Mouse (Mus musculus) T-helper 2 cell (primary cell): Measurements from ENCODE around the gene Parp9.
"Not testable (repeated sequence)": the region's sequence is repeated elsewhere in the genome, so short reads cannot be mapped to it uniquely, and the experiment has no call there.

Source experiments
- in situ Hi-C: fragments of 300-600 bp; cut with MboI, MseI; formaldehyde crosslinking; loops from one replicate; pipeline ENCODE4 v1.15.1; 2025; ENCODE audit warnings: high pct_unique_total_duplicates

Gene Parp9

GRCm38 (mm10) chr16:35938211-35939151, at the start of gene Parp9, which contains the start of gene Dtx3l:
Parp9 (plus strand) TSS chr16:35938470.
Dtx3l (minus strand) TSS chr16:35939151.
- in situ Hi-C loops: loop anchor here (10.0 to 25.0 kb wide), 2 partner anchors 64 to 1251 kb away; partner anchors contain the start of genes Ccdc14 and Parp14

DNA sequence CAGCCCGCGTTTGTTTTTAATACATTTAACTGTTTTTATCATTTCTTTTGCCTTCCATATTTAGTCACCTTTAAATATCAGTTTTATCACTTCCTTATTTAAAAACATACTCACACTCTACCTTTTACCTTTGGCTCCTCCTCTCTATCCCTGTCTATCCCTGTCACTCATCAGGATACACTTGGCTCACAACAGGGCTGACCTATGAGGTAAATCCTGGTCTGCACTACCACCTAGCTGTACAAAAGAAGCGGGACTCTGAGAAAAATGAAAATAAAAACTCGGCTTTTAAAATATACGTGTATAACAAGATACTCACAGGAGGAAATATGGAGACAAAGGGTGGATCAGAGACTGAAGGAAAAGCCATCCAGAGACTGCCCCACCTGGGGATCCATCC, 49.4 kb upstream of the Parp9 start:
- in situ Hi-C loops: no loop called here

DNA sequence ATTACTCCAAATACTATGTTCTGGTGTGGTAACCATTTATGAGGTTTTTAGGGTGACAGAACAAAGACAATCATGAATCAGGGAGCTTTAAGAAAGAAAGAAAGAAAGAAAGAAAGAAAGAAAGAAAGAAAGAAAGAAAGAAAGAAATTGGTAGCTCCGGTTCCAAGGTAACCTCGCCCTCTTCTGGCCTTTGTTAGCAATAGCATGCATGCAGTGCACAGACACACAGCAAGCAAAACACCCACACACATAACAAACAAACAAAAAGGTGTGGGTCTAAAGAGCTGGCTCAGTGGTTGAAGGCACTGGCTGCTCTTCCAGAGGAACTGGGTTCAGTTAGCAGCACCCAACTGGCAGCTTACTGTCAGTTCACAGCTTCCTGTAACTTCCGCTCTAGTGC, 47.6 kb upstream of the Parp9 start:
- in situ Hi-C loops: no loop called here

GRCm38 (mm10) chr16:35891603-35892002, 46.7 kb upstream of the Parp9 start:
- in situ Hi-C loops: not testable (repeated sequence)

- in situ Hi-C loops: no loop called here
These were observed 43.3 kb upstream of the Parp9 start for GRCm38 (mm10) chr16:35894997-35895396.

DNA sequence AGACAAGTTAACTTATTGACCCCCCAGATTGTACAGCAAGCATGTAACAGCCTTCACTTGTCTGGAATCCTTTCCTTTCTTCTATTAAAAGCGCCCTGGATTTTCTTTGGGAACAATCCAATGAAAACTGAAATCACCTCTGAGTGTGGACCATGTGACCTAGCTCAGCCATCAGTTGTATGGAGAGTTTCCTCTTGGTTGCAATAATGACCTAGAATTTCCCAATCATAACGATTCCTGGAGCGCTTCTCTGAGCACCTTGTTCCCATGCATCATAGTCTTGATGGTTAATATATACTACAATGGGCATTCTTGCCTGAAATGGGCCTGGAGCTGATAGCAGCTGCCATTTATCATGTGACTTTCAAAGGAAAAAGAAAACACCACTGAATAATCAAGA, 37.7 kb upstream of the Parp9 start:
- in situ Hi-C loops: no loop called here

DNA sequence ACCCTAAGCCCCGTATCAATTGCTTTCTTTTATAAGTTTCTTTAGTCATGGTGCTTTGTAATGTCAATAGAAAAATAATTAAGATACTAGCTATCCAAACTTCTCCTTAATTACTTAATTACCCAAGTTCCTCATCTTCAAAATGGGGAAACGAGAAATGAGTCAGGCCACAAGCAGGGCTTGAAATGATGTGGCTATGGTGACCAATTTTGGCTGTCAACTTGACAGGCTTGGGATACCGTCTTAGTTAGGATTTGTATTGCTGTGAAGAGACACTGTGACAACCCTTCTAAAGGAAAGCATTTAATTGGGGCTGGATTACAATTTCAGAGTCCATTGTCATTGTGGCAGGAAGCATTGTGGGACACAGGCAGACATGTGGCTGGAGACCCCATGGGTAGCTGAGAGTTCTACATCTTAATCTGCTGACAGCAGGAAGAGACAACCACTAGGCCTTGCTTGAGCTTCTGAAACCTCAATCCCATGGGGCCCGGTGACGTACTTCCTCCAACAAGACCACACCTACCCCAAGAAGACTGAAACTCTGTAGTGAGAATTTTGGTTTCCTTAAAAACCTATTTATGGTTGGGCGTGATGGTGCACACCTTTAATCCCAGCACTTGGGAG, 35.1 kb upstream of the Parp9 start:
- in situ Hi-C loops: no loop called here

DNA sequence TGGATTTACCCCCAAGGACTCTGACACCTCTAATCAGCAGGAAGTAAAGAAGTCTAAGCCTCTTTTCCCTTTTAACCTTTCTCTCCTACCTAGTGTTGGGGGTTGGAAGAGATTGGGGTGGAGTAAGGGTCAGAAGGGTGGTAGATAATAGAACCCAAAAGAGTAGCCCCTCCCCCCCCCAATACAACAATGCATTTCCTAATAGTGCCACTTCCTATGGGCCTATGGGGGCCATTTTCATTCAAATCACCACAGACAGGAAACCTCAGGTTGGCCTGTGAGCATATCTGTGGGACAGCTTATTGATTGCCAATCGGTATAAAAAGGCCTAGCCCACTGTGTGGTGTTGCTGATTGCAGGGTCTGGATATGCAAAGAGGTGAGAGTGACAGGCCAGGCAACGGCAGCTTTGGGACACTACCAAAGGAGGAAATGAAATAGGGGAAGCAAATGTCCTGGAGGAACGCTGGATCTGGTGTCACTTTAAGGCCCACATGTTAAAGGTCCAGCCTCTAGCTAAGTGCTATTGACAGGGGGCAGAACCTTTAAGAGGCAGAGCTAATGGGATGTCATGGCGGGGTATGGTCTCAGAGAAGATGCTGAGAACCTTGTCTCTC, 34.0 kb upstream of the Parp9 start:
- in situ Hi-C loops: no loop called here

- in situ Hi-C loops: loop anchor here (5.0 kb wide), 1 partner anchor 63 kb away; no protein-coding TSS in a partner anchor
These were observed 32.9 kb upstream of the Parp9 start for GRCm38 (mm10) chr16:35905355-35905754.

- in situ Hi-C loops: loop anchor here (5.0 kb wide), 1 partner anchor 64 kb away; no protein-coding TSS in a partner anchor
These were observed 32.3 kb upstream of the Parp9 start for GRCm38 (mm10) chr16:35905819-35906485.

- in situ Hi-C loops: loop anchor here (5.0 kb wide), 1 partner anchor 65 kb away; no protein-coding TSS in a partner anchor
These were observed 31.4 kb upstream of the Parp9 start for GRCm38 (mm10) chr16:35906887-35907286.

DNA sequence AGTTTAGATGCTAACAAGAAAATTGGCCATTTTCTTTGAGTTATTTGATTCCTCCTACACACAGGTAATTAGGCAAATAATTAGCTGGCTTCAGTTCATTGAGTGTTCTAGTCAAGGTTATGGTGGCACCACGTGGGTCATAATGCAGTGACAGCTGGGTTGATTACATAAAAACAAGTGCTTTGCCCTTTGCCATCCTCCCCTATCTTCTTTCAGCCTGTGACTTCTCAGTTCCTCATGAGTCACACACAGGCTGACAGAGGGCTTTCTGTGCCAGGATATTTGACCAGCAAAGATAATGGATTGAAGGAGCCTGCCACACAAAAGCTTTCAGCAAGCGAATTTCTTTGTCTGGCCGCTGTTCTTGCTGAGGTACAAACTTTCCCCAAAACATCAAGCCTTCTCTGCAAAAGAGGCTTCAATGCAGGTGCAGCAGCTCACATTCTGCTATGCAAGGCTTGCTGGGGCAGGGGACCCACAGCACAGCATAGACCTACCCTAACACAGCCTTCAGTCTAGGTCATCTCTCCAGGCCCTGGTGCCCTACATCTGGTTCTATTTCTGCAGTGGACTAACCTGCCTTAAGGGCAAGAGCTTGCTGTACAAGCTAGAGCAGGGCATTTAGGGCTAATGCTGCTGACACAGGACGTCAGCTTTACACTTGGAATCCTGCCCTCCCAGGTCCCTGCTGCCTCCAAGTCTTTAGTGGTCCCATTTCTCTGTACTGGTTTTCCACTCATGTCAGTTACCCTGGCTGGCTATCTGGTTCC, 30.7 kb upstream of the Parp9 start:
- in situ Hi-C loops: loop anchor here (5.0 kb wide), 1 partner anchor 65 kb away; no protein-coding TSS in a partner anchor

- in situ Hi-C loops: no loop called here
These were observed 26.8 kb upstream of the Parp9 start for GRCm38 (mm10) chr16:35911449-35911848.

DNA sequence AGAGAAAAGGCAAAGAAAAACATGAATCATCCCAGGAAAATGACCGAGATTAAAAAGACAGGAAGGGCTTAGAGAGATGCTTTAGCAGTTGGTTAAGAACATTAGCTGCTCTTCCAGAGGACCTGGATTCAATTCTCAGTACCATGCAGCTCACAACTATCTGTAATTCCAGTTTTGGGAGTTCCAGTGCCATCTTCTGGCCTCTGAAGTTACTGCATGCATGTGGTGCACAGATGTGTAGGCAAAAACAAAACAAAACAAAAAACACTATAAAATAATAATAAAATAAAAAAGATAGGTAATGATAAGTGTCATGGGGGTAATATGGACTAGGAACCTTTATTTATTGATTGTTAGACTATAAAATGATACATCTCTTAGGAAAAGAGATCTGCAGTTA, 24.7 kb upstream of the Parp9 start:
- in situ Hi-C loops: no loop called here

DNA sequence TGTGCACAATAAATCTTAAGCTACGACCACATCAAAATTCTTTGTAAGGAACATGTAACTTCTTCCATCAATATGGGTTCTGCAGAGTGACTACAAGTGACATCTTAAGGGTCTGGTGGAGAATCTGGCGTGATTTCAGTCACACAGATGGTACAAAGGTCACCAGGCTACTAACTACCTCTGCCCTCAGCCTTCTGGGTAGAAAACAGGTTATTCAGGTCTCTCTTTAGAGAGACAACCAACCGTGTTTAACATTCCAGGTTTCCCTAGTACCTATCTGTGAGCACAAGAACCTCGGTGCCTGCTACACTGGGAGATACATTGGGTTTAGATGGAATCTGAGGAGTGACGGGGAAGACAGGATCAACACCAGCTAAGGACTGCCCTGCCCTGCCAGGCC, 24.0 kb upstream of the Parp9 start:
- in situ Hi-C loops: no loop called here

DNA sequence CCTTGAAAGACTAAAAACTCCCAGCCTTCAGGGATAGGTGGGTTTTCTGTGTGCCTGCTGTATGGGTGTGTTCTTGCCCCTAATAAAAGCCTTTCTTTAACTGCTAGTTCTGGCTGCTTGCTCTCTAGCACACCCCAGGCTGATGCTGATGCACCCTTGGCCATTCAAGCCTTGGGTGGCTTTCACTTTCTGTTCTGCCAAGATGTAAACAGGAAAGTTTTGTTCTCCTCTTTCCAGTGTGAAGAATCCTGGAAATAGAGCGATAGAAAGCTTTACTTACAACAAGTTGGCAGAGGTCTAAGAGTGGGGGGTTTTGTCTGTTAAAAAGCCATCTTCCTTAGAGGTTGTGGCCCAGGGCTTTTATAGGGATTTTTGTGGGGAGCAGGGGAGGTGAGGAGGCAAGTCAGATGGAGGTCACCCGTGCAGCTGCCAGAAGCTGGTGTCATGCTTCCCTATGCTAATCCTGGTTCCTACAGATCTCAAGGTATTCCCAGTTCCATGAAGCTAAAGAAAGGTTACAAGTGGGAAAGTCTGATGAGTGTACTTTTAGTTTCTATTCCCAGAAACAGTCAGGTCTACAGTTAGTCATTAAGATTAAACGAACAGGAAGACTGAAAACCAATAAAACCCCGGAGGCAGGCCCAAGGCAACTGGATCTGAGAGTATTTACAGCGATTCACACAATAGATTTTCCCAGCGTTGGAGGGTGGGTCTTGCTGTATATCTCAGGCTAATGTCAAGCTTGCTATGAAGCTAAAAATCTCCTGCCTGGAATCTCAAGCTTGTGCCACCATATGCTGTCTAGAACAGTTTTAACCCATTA, 19.3 kb upstream of the Parp9 start:
- in situ Hi-C loops: no loop called here

DNA sequence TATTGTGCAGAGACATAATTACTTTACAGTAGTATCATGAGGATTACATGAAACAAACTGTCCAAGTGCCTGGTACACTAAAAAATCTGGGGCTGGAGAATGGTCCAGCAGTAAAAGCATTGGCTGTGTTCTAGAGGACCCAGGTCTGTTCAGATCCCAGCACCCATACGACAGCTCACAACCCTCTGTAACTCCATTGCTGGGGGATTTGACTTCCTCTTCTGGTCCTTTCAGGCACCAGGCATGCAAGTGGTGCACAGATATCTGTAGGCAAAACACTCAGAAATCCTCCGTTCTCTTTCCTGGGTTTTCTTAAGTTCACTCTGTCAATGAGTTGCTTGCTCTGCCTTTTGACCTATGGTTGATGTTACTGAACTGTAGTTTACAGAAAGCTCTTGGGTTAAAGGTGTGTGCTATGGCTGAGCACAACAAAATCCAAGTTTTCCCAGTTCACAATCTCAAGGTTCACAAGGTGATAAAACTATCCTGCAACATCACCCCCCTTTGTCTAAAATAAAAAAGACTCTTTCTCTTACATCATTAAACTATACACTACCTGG, 16.5 kb upstream of the Parp9 start:
- in situ Hi-C loops: no loop called here

GRCm38 (mm10) chr16:35922301-35922895, 15.9 kb upstream of the Parp9 start:
- in situ Hi-C loops: no loop called here

GRCm38 (mm10) chr16:35923546-35924198, 14.6 kb upstream of the Parp9 start:
- in situ Hi-C loops: no loop called here
